Mouse (Mus musculus) cerebellum, adult 9-11 months (tissue): Measurements from ENCODE around the gene Fam133b.
"Not testable (repeated sequence)": the region's sequence is repeated elsewhere in the genome, so short reads cannot be mapped to it uniquely, and the experiment has no call there.

Experiments used
- DNase-seq: peaks from one replicate; pipeline ENCODE4 v3.0.0; 2022

The Fam133b gene

GRCm38 (mm10) chr5:3521741-3522140, 21.9 kb upstream of the Fam133b start:
- DNase-seq = no peak

DNA sequence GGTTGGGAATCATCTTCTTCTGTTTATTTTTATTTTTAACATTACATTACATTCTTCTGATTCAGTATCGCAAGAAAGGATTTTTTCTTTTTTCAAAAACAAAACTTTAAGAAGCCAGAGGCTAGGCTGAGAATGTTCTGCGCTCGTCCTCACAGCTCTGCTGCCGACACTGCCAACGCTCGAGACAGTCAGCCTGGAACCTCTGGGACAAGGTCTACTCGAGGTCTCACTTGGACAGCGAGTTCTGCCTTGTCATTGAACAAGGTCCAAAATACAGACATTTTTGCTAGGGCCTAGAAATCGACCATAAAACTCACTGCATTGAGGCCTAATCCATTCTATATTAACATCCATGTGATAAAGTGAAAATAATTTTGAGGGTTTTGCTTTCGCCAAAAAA, 20.8 kb upstream of the Fam133b start:
- no peak for DNase-seq

DNA sequence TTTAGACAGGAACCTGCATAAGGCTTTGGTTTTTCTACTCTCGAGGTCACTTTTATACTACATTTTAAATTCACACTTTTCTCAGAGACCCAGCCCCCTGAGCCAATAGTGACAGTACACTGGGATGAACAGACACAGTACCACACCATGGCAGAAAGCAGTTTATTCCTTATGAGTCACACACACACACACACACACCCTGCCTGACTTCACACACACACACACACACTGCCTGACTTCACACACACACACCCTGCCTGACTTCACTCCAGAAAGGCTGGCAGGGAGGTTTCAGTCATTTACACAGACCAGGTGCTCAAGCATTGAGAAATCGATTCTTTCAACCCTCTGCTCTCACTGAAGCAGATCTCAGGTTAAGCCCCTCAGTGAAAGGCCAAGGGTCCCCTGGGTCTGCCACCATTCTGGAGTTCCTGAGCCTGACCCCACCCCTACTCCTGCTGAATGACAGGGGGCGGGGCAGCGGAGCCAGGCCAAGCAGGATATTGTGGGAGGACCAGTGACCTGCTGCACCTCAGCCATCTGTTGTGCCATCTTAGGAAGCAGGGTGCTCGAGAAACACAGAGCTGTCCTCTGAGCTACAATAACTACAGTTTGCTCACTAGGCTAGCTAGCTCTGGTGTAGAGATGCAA, 16.5 kb upstream of the Fam133b start:
- DNase-seq = no peak

DNA sequence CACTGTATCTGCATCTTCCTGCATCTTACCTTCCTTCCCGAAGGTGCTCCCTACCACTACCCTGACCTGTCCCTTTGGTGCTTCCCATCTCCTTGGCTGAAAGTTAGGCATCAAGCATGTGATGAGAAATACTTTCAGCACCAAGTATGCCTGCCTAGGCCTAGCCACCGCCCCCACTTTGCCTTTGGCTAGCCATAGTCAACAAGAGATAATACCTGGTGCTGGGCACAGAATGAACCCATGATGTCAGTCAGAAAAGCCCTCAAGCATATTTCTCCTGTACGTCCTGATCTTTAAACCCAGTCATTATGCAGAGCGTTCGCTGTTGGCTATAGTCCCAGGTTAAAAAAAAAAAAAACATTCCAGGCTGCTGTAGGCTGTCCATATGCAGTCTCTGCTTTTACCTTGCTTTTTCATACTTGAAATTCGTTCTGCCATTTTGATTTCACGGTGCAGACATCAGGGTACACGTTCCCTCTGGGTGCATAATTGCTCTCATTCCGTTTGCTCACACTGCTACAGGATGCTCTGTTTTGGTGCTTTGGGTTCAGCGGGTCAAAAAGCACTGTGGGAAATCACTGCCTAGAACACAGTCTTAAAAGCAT, 13.9 kb upstream of the Fam133b start:
- DNase-seq = no peak

DNA sequence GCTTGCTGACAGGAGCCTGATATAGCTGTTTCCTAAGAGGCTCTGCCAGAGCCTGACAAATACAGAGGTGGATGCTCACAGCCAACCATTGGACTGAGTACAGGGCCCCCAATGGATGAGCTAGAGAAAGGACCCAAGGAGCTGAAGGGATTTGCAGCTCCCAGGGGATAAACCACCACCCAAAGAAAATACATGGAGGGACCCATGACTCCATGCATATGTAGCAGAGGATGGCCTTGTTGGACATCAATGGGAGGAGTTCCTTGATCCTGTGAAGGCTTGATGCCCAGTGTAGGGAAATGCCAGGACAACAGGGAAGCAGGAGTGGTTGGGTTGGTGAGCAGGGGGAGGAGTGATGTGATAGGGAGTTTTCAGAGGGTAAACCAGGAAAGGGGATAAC, 11.6 kb upstream of the Fam133b start:
- not testable (repeated sequence) for DNase-seq

DNA sequence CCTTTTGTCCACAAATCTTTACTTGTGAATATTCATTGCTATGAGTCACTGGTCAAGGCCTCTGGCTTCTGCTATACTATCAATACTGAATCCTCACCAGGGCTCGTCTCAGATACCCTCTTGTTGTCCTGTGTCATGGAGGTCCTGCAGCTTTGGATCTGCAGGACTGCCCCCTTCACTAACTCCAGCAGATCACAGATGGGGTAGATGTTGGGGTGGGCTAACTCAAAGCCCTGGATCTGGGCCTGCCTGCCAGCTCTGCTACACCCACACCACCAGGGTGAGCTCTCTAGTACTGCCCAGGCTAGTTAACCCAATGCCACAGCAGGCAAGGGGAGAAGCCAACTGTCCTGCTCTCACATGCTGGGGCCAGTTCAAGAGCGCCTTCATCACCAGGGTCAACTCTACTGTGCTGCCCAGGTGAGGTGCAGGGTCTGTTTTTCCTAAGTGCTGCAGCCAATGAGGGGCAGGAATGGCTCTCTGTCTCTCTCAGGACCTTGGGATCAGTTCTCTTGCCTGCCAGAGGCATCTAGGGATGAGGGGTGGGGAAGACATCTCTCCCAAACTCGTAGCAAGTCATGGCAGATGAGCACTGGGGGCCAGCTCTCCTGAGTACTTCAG, 6.9 kb upstream of the Fam133b start:
- DNase-seq = no peak

- DNase-seq = no peak
Observed at GRCm38 (mm10) chr5:3538505-3539472, 4.8 kb upstream of the Fam133b start.

GRCm38 (mm10) chr5:3541871-3542270, 1.8 kb upstream of the Fam133b start:
- no peak for DNase-seq

DNA sequence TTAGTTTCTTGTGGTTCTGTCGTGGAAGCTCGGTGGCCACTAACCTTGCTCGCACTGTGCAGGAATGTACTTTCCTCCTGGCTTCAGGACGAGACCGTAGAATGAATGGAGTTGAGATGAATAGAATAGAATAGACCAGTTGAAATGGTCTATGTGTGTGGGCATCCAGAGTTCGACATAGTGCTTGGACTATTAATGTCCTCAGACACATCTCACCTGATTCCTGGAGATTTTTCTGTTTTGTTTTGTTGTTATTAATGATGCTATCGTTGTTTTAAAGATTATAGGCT, 792 bp downstream of the Fam133b start:
- no peak for DNase-seq

- no peak for DNase-seq
Observed at GRCm38 (mm10) chr5:3546226-3546625, 2.6 kb downstream of the Fam133b start.

- no peak for DNase-seq
Observed at GRCm38 (mm10) chr5:3551481-3551880, 7.8 kb downstream of the Fam133b start.

- no peak for DNase-seq
Observed at GRCm38 (mm10) chr5:3554198-3554597, 10.6 kb downstream of the Fam133b start.

- DNase-seq = no peak
Observed at GRCm38 (mm10) chr5:3571266-3571665, 27.6 kb downstream of the Fam133b start, which contains the start of gene 1700109H08Rik. Gene 1700109H08Rik, plus strand, starts transcription at chr5:3571566.

GRCm38 (mm10) chr5:3574825-3575224, 31.2 kb downstream of the Fam133b start:
- no peak for DNase-seq

DNA sequence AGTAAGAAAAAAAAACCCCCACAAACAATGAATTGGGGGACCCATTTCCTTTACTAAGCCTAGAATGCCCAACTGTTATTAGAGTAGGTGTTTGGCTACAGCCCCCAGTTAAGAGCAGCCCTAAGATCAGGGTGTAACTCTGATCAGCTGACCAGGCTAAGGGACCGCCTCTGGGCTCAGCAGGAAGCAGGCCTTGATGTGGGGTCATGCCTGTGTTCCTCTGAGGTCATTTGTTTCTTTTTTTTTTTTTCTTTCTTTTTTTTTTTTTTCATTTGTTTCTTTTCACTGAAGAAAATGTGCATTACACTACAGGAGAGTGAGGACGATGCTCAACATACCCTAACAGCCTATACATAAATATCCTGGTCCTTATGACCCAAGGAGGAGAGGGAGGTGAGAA, 34.3 kb downstream of the Fam133b start:
- DNase-seq = no peak

- no peak for DNase-seq
Observed at GRCm38 (mm10) chr5:3579066-3579465, 35.4 kb downstream of the Fam133b start.

- DNase-seq = peak; percentile 95
Observed at GRCm38 (mm10) chr5:3595693-3596398, 52.2 kb downstream of the Fam133b start, which contains the start of gene Pex1. Gene Pex1, plus strand, starts transcription at chr5:3596066.

DNA sequence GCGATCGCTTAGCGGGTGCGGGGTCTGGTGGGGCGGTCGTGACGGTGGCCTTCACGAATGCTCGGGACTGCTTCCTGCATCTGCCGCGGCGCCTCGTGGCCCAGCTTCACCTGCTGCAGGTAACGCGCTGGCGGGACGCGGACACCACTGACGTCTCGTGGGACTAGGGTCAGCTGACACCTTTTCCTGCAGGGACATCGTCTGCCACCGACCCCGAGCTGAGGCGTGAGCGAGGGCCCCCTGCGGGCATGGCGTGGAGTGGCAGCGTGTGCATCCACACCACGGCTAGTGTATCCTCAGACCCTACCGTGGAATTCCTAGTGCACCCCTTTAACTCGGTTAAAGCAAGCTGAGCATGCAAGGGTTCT, 52.8 kb downstream of the Fam133b start, which contains the start of gene Rbm48:
Gene Rbm48 (minus strand): TSS at position 187 of the 368 bp plus-strand sequence.
- peak; percentile 88 for DNase-seq

- DNase-seq = no peak
Observed at GRCm38 (mm10) chr5:3597171-3597570, 53.5 kb downstream of the Fam133b start.

- no peak for DNase-seq
Observed at GRCm38 (mm10) chr5:3598766-3599165, 55.1 kb downstream of the Fam133b start.

DNA sequence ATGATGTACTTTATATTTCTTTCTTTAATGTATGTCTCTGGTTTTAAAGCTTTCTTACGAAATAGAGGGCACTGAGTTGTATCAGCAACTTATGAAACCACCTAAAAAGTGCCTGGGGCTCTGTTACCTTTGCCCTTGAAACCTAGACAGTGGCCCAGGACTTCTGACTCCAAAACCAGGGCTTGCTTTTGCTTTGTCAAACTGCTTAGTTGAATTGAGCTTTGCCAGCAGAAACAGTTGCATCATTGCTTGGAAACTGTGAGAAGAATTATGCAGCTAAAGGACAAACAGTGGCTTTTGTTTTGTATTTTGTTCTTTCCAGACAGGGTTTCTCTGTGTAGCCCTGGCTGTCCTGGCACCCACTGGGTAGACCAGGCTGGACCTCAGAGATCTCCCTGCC, 56.7 kb downstream of the Fam133b start:
- DNase-seq = no peak

DNA sequence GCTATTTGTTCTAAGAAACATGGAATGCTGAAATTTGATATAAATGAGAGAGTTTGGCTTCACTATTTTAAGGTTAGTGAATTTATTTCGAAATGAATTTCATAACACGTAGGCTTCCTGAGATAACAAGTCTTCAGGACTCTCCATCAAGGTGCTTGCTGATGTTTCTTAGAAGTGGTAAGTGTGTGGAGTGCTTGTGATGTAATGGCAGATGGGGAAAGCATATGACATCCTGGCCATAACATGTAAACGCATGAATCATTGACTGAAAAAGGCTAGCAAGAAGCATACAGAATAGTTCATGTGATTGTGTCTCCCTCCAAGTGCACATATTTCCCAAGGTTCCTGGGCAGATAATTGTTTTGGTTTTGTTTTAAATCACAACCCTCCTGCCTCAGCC, 57.2 kb downstream of the Fam133b start:
- DNase-seq = no peak

DNA sequence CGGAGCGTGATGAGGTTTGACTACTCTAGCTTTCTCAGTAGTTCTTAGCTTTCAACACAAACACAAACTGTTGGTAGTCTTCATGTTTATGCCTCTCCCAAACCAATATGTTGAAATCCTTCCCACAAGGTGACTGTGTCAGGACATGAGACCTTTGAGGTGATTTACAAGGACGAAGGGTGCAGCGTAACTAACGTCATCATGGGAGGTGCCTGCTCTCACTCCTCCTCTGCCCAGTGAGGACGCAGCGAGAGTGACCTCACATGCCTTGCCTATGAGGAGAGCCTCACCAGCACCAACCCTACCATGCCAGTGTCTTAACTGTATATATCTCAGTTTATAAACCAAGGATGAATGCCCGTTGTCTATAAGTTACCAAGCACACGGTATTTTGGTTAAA, 63.5 kb downstream of the Fam133b start:
- no peak for DNase-seq
